Mouse (Mus musculus) bone marrow macrophage, adult 2 months (primary cell): Measurements from ENCODE around the gene Ppp1r11. TPM values are rescaled to one million over a fixed set of nuclear protein-coding genes. Genes with fewer than 3 reads are reported as not detected.
"Not testable (repeated sequence)": the region's sequence is repeated elsewhere in the genome, so short reads cannot be mapped to it uniquely, and the experiment has no call there.

Experiments
- H3K27ac ChIP-seq: 2 replicates; pipeline ENCODE4 v1.5.1; 2012; ENCODE audit warnings: low read depth, low read length; ENCODE audit not compliant: insufficient read depth
- H3K4me1 ChIP-seq: 2 replicates; pipeline ENCODE4 v1.6.1; 2012; ENCODE audit warnings: low read length; ENCODE audit not compliant: control insufficient read depth, insufficient read depth
- H3K4me3 ChIP-seq: 2 replicates; pipeline ENCODE4 v1.5.1; 2012; ENCODE audit warnings: mild to moderate bottlenecking, low read length, moderate library complexity; ENCODE audit not compliant: insufficient read depth
- CTCF ChIP-seq: IDR thresholded peaks from 2 replicates; pipeline ENCODE4 v1.5.1; 2012; ENCODE audit warnings: low read depth, mild to moderate bottlenecking, low read length, moderate library complexity
- POLR2A ChIP-seq: IDR thresholded peaks from 2 replicates; pipeline ENCODE4 v1.6.1; 2012; ENCODE audit warnings: mild to moderate bottlenecking, low read depth, low read length, borderline replicate concordance
- polyA plus RNA-seq: library from polyadenylated mRNA; stranded (reverse); fragments of >200 nt; gene quantifications from 2 replicates; pipeline ENCODE4 v1.2.4, GENCODE M21; 2012; ENCODE audit not compliant: missing spikeins, insufficient read depth, insufficient read length

The Ppp1r11 gene
- 59.3 and 64.4 TPM in 2 replicates for polyA plus RNA-seq

DNA sequence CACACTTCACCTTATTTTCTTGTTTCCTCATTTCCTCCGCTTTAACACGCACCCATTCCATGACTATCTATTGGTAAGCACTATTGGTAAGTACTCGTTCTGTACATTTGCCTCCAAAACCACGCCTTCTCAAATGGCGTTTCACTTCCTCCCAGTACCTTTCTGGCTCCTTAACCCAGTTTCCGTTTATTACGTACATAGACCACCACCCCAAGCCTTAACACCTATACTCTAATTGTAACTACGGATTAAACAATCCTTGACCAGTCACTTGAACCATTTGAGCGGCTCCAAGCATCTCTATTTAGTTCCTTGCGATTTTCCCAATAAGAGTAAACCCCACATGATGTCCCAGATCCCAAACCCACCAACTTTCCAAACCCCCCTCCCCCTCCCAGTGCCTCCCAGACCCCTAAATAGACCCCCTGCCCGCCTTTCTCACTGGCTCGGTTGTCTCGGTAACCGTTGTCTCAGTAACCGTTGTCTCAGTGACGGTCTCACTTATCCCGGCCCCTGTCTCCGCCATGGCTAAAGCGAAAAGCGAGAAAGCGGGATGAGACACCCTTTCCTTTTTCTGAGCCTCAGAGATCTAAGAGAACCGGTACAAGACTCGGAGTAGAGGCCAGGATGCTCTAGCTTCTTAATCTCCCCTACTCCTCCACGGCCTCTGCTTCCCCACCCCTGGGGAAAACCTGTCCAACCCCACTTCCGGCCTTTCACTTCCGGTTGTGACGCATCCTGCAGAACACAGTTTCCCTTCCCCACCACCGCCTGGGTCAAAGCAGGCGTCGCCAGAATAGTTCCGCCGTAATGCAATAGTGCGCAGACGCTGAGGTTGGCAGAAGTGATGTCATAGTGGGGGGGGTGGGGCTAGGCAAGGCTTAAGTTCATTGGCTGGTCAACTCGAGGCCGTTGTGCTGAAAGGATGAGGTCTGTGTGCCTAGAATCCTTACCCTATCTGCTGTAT is at the start of gene Ppp1r11:
Ppp1r11 (minus strand) TSS at position 761 of the 967 bp plus-strand sequence.
- Histone ChIP-seq H3K4me1 (peaks cover 12% of the 10 kb centered on the region), H3K27ac (peak within 1 kb of the TSS; percentile 21; the same call in 1 of the 2 replicates), H3K4me3 (peak within 1 kb of the TSS; percentile 77)
- no peak for TF ChIP-seq CTCF
- peak; percentile 9; the same call in 1 of the 2 replicates for TF ChIP-seq POLR2A

DNA sequence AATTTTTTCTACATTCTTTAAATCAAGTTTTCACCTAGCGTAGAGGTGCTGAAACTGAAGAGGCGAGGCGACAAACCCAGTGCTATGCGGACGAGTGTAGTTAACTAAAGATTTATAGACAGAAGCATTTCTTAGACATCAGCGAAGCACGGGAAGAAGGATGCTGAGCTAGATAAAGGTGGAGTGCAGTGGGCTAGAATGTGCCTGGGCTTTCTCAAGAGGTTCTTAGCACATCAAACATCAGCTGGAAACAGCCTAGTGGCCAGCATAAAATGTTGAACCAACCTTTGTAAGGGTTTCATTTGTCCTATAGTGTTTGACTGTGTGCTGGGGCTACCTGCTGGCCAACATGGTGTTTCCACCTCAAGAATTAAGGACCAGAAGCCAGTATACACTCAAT is 49.3 kb upstream of the Ppp1r11 start, which contains the start of gene Zfp57:
Zfp57 (plus strand) TSS at position 301 of the 400 bp plus-strand sequence.
- Histone ChIP-seq H3K4me1 (no peaks in the 10 kb centered on the region), H3K27ac (no peak within 1 kb of the TSS), H3K4me3 (no peak within 1 kb of the TSS)
- TF ChIP-seq POLR2A: no peak
- no peak for TF ChIP-seq CTCF

DNA sequence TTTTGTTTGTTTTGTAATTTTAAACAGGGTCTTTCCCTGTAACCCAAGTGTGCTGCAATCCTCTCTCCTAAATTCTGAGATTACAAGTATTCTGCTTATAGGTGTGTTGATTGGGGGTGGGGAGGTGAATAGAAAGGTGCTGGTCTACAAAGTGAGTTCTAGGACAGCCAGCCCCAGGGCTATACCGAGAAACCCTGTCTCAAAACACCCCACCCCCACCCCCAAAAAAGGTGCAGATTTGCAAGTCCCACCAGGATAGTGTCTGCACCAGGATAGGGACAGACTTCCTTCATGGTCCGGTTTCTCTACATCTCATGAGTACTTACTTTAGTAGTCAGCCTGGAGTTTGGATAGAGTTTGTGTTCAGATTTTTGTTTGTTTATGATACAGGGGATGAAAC is 46.9 kb upstream of the Ppp1r11 start:
- H3K27ac ChIP-seq: no peak overlapping the region
- TF ChIP-seq CTCF (no peak), POLR2A (no peak)
- no peak overlapping the region for H3K4me3 ChIP-seq
- H3K4me1 ChIP-seq: peaks cover 2% of the 10 kb centered on the region; the same call in 1 of the 2 replicates

DNA sequence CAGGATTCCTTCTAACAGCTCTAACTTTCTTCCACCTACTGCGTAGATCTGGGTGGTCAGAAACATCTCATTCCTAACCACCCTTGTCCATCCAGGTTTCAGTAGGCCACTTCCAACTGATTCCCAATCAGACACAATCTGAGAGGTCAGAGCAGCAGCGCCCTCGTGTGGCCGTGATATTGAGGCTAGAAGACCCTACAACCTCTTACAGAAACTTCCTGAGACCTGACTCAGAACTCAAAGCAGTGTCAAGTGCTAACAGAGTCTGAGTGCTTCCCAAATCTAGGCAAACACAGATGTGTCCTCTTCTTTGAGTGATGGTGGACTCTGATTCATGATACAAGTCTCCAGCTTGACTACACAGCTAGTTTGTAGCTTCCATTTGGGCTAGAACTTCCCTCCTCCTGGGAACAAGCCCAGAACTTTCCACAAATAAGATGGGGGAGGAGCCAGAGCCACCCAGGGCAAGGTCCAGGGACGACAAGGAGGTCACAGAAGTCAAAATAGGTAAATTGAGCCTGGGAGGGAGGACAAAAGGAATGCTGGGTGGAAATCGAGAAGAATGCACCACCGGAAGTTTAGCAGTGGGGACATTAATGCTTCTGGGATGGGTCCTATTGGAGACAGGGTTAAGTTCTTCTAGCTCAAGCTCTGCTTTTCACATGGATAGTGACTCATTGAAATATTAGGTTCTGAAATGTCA is 45.6 kb upstream of the Ppp1r11 start:
- Histone ChIP-seq H3K4me1 (peaks cover 3% of the 10 kb centered on the region), H3K4me3 (no peak overlapping the region), H3K27ac (no peak overlapping the region)
- no peak for TF ChIP-seq POLR2A
- peak; percentile 81 for TF ChIP-seq CTCF

DNA sequence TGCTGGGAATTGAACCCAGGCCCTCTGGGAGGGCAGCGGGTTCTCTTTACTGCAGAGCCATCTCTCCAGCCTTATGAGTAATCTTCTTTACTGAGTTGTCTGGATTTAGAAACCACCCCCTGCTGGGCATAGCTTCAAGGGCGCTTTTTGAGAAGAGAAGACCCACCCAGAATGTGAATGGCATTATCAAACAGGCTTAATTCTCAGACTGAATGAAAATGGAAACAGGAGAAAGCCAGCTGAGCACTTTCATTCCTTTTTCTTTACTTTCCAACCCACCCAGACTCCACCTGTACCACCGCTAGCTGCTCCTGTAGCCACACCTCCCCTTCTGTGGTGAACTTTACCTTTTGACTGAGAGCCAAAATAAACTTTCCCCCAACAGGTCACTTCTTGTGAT is 43.9 kb upstream of the Ppp1r11 start:
- TF ChIP-seq CTCF (no peak), POLR2A (no peak)
- H3K4me3 ChIP-seq: no peak overlapping the region
- H3K4me1 ChIP-seq: peaks cover 9% of the 10 kb centered on the region
- no peak overlapping the region for H3K27ac ChIP-seq

DNA sequence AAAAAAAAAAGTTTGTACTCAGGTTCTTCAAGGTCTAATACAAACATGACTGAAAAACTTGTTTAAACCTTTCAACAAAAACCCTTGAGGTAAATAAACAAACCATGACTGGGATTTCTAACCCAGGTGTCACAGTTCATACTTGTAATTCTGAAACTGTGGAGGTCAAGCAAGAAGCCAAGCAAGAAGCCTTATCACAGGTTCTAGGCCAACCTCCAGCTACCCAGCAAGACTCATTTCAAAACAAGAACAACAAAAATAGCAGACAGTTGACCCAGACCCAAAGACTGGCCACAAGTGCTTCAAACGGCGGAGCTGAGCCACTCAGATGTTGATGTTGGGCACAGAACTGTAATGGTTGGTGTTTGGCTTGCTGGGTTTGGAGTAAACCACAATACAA is 43.0 kb upstream of the Ppp1r11 start:
- H3K4me3 ChIP-seq: no peak overlapping the region
- no peak overlapping the region for H3K27ac ChIP-seq
- H3K4me1 ChIP-seq: peaks cover 9% of the 10 kb centered on the region
- TF ChIP-seq POLR2A (no peak), CTCF (no peak)

DNA sequence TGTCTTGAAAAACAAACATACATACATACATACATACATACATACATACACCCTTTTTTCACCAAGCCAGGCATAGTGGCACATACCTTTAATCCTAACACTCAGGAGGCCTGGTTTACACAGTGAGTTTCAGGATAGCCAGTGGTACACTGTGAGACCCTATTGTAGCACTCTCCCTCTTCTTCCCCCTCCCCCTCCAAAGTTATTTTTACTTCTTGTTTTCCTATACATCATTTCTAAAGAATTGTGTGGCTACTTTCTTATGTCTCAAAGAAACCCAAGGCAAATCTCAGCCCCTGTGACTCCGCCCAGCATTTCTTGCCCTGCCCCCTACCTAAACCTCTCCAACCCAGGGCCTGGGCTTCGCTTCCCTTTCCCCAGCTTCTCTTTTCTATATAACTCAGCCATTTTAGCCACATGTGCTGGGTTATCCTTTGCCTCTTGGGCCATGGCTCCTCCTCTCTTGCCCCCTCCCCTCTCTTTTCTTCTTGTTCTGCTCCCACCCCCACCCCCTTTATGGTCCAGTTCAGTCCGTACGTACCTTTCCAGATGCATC is 42.3 kb upstream of the Ppp1r11 start:
- no peak overlapping the region for H3K27ac ChIP-seq
- TF ChIP-seq CTCF (no peak), POLR2A (no peak)
- no peak overlapping the region for H3K4me3 ChIP-seq
- peaks cover 9% of the 10 kb centered on the region for H3K4me1 ChIP-seq

DNA sequence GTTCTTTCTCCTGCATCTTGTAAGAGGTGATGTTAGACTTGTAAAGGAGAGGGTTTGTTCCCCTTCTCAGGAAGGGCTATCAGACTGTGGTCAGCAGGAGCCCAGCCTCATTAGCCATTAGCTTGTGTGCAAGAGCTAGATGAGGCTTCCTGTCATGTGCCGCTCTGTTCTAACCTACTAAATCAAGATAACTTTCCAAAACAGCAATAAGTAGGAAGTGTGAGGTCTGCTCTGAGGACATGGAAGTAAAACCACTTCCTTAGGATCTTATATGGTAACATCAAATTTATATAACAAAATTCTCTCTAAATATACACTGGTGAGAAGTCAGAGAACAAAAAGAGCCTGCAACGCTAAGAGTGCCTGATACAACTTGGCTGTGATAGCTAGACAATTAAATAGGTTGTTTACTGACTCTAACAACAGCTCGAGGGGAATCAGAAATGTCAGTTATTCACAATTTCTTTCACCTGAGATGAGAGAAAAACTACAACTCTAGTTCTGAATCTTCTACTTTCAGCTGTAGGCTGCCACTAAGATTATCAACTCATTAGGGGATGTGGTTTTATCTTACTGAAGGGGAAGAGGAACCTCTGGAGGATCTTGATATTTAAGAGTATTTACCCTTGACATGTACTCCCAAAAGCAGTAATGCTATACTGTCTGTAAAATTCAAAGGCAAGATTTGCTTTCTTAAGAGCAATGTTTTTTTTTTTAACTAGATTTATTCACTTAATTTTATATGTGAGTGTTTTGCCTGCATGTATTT is 41.0 kb upstream of the Ppp1r11 start:
- Histone ChIP-seq H3K4me3 (no peak overlapping the region), H3K4me1 (peaks cover 9% of the 10 kb centered on the region), H3K27ac (0 out of 2 replicates have a peak overlapping the region, but pooled peaks have one; percentile 37)
- no peak for TF ChIP-seq CTCF
- no peak for TF ChIP-seq POLR2A

DNA sequence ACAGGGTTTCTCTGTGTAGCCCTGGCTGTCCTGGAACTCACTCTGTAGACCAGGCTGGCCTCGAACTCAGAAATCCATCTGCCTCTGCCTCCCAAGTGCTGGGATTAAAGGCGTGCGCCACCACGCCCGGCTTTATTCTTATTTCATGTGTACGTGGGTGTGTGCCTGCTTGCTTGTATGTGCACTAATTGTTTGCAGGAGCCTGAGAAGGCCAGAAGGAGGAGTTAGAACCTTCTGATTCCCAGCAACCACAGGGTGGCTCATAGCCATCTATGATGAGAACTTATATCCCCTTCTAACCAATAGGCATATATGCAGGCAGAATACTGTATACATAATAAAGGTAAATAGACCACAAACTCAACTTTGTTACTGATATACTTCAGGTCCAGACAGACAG is 39.1 kb upstream of the Ppp1r11 start:
- H3K27ac ChIP-seq, H3K4me1 ChIP-seq, H3K4me3 ChIP-seq: not testable (repeated sequence)
